Mouse (Mus musculus): ENCODE results near the gene Acss1. TPM values are rescaled to one million over a fixed set of nuclear protein-coding genes. Genes with fewer than 3 reads are reported as not detected.

The Acss1 gene
- total RNA-seq (2021), result 10 to 100 TPM; 19.9 to 26.2 TPM
- long read RNA-seq, experiment 1, transcript Acss1-201 (14 exons, 3,618 nt), result major isoform, 31 of 33 reads
- long read RNA-seq, experiment 1, partial matches to known transcripts, result 0 of 33 reads
- long read RNA-seq, experiment 1, other reads (novel, unspliced or antisense), result 2 of 33 reads
- long read RNA-seq, experiment 2, transcript Acss1-201 (14 exons, 3,618 nt), result major isoform, 24 of 29 reads
- long read RNA-seq, experiment 2, partial matches to known transcripts, result 3 of 29 reads
- long read RNA-seq, experiment 2, other reads (novel, unspliced or antisense), result 2 of 29 reads

DNA sequence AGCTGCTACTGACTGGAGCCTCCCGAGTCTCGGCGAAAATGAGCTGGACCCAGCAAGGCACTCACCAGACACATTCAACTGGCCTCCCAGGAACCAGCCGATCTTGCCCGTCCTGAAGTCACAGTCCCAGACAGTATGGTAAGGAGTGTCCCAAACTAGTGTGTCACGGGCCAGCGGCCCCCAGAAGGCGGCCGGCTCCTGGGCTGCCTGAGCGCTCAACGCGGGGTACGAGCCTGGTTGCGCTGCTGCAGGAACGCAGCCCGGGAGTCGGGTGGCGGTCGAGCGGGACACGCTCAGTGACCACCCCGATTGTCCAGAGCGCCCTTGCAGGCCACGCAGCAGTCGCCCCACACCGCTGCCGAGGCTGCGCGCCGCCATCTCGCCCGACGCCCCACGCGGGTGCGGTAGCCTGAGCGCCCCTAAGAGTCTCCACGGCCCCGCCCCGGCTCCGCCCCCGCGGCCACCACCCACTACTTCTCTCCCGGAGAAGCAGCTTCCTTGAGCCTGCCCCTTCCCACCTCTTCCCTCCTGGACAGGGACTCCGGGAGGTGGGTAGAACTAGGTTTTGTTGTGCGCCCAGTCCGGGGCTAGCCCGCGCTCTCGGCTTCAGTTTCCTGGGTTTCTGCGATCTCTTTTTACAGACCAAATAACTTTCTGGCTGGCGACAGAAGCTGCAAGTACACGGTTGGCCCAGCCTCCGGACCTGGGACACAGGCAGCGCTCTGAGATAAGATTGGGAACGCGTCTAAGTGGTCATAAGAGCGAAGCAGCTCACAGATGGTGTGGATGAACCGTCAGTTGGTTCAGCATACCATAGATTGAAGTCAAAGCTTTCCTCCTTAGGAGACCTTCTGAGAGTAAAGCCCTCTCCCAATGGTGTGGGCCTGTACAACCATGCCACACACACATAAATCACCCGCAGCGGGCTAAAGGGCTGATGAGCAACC, at the start of gene Acss1:
Gene Acss1 (minus strand): TSS at position 681 of the 947 bp plus-strand sequence.
- peak; percentile 67 for DNase-seq (ENCODE audit: low spot score)

DNA sequence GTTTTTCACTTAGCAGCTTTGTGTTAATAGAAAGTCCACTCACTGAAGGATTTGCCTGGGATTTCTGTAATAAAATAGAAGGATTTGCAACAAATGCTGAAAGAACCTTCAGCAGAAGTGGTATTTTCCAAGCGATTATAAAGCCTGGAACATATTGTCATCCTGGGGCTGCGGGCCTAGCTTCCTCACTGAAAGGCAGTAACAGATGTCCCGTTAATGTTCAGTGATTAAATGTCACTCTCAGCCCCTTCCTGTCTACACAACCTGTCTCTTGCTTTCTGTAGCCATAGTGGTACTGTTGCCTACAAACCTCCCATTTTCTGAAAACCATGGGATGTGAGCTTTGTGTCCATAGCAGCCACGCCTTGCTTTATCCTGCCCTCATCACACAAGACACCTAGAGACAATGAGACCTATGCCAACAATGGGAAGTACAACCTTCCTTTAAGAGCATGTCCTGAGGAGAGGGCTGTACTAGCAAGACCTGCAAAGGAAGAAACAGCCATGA, 43.9 kb upstream of the Acss1 start:
- no peak for DNase-seq (ENCODE audit: low spot score)

DNA sequence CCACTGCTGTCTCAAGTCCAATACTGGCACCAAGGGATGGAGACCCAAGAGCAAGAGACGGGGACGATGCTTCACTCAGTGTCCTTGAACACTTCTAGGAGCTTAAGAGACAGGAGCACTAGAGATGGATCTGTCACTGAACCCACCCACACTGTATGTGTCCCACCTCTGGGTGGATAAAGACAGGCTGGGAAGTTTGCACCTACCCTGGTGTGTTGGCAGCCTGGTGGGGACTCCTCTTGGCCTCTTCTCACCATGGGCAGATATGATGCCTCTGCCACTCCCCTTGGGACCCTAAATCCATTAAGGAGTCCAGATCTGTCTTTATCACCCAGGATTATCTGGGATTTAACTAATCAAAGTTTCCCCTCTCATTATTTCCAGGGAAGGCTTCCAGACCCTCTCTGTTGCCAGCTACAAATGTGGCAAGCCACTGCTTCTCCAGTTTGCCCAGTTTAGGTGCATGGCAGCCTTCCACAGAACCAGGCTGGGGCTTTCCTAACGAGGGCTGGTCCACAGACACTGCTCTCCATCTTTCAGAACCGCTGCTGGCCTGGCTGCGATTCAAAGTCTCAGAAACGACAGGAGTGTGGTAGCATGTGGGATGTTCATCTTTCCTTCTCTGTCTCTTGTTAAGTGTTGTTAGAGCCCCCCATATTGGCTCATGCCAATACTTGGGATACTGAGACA, 23.3 kb upstream of the Acss1 start:
- DNase-seq (ENCODE audit: low spot score), result no peak

DNA sequence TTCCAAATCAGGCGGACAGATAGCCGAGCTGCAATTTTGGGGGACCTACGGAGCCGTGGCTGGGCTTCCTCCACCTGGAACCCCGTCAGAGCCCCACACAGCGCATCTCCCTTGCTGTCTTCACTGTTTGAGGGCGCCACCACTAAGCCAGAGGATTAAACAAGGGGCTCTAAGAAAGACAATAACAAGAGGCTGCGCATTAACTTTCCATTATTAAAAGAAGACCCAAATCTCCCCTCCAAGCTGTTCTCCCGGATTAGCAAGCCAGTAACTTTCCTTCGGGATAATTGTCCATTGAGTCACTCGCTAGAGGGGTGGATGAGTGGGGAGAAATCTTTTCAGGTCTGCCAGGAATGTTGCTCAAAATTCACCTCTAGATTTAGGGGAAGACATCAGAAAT, 21.9 kb upstream of the Acss1 start:
- DNase-seq (ENCODE audit: low spot score), result no peak

DNA sequence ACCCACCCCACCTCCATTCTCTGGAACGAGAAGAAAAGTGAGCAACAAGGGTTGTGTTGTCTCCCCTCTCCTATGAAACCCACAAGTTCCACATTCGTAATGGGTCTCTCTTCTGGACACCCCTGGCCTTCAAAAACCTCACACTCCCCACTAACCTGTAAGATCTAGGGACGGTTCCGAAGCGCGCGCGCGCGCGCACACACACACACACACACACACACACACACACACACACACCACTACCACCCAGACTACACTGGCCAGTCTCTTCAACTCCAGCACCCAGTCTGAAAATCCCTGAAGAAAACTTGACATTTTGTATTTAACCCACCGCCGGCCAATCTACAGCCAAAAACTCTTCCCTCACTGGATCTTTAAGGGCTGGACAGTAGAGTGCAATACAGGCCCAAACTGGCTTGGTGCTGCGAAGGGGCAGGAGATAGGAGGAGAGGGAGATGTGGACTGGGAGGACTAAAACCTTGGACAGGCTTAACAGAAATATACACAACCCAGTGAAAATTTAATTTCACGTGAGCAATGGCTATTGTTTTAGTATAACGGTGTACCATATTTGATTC, 21.0 kb upstream of the Acss1 start, which contains the start of gene Vsx1:
Gene Vsx1 (minus strand): TSS at position 138 of the 578 bp plus-strand sequence.
- no peak for DNase-seq (ENCODE audit: low spot score)

DNA sequence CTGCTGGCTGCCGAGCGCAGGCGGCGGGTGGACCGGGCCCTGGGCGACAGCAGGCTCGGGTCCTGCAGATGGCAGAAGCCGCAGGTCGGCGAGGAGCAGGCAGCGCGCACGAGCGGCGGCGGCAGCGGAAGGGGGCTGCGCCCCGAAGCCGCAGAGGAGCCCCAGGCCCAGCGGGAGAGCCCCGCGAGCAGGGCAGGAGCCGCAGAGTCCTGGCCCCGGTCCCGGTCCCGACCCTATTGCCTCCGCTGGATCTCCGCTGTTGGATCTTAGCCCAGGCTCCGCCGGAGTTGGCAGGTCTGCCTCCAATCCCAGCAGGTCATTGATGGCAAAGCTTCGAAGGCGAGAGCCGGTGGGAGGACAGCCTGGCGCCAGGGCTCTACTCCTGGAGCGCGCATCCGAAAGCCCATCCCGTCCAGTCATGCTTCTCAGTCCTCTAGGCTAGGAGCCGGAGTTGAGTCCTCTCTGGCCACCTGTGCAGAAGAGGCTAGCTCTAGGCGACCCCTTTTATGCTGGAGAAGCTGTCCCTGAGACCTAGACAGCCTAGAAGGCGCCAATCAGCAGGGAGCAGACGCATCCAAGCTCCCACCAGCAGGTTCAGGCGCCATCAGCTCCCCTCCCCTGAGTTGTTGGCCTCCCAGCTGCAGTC, 20.4 kb upstream of the Acss1 start:
- DNase-seq (ENCODE audit: low spot score), result peak; percentile 28

DNA sequence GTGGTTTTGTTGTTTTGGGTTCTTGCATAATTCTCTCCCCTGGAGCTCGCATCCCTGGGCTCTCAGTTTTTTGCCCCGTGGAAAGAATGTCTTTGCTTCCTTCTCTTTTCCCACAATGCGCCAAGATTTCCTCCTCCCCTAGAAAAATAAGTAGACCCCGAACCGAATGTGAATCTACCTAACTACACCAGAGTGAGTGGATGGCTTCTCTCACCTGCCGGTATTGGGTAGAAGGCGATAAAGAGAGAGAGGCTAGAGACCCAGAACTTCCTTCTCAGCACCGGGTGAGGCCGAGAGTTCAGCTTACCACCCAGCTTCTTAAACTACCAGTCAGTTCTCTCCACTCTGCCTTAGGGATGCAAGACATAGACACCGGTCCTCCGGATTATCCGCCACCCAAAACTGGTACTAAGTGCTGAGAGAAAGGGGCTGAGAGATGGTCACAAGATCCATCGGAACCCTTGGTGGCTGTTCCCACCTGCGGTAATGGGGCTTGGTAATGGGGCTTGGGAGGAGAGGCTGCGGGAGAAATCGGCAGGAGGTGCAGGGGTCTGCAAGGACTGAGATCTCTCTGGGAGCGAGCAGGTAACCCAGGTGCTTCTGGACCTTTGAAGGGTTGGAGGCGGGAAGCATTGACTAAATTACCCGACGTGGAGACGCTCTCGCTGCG, 19.7 kb upstream of the Acss1 start:
- no peak for DNase-seq (ENCODE audit: low spot score)

DNA sequence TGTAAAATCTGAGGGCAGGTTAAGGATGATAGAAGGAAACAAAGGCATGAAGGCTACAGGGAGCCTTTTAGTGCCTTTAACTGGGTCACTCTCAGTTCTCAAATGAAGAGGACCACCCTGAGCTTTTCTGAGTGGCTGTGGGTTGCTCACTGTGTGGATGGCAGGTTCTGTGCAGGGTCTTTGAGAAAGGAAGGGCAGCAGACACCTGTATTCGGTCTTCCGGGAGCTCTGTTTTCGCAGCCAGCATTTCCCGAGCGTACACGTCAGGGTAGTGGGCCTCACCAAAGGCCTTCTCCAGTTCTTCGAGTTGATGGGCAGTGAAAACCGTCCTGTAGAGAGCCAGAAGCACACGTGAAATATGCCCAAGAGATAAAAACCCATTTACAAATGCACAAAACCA, 17.1 kb upstream of the Acss1 start:
- DNase-seq (ENCODE audit: low spot score), result no peak

DNA sequence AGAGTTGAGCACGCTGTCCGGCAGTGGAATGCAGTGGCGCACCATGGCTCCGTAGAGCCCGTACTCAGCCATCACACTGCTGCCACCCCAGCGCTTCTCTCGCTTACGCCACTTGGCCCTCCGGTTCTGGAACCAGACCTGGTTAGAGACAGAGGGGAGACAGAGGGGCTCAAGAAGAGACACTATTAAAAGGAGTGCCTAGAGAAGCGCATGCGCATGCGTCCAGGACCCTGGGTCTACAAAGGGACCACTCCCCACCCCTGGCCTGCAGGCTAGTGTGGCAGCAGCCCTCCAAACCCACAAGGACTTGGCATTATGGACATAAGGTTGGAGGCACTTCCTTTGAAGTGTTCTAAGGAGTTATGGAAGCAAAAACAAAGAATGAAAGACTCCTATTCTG, 16.2 kb upstream of the Acss1 start:
- DNase-seq (ENCODE audit: low spot score), result no peak

DNA sequence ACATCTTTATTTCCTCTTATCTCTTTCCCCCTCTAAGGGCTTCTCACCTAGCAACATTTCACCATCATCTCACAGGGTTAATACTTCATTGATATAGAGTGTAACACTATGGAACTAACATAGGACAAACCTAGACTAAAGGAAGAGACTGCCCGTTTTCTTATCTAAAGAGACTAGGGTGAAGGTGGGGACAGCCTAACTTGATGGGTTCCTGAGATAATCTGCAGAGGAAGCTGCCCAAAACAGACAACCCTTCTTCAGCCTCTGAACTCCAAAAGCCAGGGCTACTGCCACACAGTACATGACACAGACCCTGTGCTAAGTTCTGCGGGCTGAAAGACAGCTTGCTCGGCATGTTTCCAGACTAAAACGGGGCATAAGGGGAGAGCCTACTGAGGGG, 13.3 kb upstream of the Acss1 start:
- DNase-seq (ENCODE audit: low spot score), result no peak

DNA sequence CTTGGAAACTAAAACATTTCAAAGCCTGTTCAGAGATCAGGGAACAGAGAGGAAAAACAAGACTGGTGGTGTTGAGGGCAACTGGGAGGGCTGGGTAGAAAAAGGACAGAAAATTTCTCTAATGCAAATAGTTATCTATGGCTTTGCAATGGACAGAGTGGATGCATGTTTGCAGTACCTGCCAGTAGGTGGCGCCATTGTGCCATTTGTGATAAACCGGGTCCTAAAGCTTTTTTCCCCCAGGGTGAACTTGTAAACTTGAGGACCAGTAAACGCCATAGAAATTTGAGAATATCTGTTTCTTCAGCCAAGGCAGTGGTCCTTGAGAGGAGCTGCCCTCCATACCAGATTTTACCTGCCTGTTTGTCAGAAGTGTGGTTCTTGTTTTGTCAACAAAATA, 10.1 kb upstream of the Acss1 start:
- peak; percentile 66 for DNase-seq (ENCODE audit: low spot score)

DNA sequence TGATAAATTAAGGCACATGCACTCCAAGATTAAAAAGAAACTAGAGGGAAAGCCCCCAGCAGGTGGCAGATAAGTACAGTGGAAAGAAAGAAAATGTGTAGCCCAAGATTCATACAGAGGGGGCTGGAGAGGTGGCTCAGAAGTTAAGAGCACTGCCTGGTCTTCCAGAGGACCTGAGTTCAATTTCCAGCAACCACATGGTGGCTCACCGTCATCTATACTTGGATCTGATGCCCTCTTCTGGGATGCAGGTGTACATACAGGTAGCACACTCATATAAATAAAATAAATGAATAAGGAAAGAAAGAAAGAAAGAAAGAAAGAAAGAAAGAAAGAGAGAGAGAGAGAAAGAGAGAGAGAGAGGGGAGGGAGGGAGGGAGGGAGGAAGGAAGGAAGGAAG, 7.2 kb upstream of the Acss1 start:
- no peak for DNase-seq (ENCODE audit: low spot score)

DNA sequence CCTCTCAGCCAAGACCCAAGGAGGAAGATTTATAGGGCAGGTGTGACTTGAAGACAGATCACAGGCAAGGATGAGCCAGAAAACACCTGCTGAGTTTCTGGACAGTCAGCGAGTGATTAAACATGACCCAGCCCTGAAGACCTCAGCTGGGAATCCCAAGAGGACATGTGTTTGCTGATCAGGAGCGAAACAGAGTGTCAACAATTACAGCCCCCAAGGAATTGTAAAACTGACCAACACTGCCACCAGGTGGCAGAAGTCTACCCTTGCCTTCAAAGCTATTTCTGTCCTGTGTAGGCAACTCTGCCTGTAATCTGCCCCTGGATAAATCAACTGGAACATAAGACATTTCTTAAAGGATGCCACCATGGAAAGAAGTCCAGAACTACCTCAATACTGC, 6.6 kb upstream of the Acss1 start:
- peak; percentile 68 for DNase-seq (ENCODE audit: low spot score)

DNA sequence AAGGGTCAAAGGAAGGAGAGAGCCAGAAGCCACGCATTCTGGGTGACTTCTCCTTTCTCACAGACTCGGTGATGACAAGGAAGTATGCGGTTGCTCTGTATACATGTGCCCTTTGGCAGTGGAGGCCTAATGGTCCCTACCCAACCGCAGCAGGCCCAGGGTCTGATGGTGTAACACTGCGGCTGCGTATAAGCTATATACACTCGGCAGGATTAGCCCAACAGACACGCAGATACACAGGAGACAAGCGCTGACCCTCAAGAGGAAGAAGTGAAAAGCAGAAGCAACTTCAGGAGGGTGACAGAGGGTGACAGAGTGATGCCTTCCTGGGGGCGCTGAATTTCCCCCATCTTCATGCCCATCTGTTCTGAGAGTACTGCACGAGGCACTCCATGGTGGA, 5.6 kb upstream of the Acss1 start:
- DNase-seq (ENCODE audit: low spot score), result no peak

DNA sequence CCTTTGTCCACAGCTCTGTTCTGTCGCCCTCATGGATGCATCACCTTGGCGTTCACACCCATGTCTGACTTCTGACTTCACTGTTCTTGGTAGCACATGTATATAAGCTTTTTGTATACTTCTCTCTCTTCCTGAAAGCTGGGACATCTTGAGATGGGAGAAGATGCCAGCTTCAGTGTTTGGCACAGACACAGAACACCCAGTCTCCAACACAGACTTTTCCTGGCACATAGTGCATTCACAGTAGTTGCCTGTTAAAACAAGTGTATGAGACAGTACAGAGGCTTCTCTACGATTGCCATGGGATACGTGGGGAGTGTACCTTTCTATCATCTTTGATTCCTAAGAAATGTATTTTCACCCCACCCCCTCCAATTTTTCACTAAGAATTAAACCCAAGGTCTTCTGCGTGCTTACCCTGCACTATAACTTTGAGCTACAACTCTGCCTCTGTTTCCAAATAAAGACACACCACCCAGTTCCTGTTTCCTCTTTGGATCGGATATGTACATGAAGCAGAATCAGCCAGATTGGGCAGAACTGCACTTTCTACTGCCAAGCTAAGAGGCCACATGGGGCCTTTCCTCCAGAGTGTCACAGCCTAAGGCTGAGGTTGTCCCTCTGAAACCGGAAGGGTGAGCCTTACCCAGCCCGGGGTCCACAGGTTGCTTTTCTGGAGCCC, 3.5 kb upstream of the Acss1 start:
- DNase-seq (ENCODE audit: low spot score), result no peak

DNA sequence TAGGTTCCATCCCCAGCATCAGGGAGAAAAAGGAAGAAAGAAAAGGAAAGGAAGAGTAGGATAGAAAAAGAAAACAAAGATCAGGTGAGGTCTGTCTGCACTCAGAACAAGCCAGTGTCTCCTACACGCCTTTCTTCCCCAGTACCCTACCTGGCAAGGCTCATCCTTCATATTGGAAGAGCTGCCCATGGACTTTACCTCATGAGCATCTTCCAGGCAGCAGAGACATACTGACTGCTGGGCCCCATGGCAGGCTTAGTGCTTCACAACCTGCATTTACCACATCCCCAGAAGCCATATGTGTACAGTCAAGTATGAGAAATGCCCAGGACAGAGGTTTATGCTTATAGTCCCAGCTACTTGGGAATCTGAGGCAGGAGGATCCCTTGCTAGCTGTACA, 2.6 kb upstream of the Acss1 start:
- no peak for DNase-seq (ENCODE audit: low spot score)

DNA sequence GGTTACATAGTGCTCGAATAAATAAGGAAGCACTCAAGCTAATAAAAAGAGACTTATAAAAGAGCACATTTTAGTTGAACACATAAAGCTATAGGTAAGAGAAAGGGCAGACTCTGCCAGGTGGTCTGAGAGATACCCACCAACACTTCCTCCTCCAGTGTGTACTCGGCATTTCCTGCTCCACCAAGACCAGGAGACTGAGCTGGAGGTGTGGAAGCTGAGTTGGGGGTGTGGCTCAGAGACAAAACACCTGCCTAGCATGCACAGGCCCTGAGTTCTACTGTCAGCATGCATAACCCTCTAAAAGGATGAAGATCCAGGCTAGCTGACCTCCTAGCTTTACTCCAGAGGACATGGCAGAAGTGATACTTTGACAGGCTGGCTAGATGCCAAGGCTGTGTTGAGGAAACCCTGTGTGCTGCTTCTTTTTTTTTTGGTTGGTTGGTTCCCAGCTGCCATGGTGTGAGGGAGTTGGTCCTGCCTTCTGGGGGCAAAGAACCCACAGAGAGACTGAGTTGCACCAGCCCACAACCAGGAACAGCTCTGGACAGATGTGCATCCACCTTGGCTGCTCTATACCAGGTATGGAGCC, 1.2 kb upstream of the Acss1 start:
- DNase-seq (ENCODE audit: low spot score), result no peak

DNA sequence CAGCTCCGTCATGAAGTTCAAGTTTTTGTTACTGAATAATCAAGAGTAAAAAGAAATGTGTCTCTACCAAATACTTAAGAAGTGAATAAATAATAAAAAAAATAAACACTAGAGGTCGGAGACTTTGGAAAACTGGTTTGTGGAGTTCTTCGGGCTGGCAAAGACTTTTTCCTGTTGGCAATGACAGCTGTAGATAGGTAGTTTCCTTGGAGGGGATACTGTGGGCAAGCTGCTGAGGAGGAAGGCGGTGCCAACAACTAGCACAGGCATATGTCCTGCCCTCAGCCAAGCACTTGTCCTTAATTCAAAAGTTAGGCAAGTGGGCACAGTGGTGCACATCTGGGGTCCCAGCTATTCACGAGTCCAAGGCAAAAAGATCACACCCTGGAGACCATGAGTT, 656 bp upstream of the Acss1 start:
- no peak for DNase-seq (ENCODE audit: low spot score)

DNA sequence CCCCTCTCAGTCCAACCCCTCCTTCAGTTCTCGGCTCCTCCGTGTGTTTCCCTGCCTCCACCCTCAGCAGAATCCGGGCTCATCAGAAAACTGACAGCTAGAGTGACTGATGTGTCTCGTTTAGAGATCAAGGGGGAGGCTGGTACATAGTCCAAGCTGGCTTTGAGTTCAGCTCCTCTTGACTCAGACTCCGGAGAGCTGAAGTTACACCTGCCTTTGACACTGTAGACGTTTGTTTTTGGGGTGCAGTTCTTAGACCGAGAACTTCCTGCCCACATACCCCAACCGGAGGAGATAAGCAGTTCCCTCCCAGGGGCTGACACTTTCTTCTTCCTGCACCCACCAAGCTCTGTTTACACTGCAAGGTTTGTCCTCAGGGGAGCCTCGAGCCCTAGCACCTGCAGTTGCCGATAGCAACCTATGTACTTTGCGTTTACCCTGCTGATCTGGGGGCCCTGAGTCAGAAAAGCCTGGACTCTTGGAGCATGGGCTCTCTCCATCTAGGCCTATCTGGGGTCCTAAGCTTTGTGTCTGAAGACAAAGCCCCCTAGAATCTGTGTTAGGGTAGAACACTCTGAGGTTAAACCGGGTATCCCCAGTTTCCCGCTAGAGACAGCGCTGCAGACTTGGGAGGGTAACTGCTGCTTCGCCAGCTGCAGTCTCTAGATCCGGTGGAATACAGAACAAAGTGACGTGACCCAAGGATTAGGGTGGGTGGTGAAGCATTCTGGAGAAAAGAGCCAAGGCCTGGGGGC, 1.1 kb downstream of the Acss1 start:
- no peak for DNase-seq (ENCODE audit: low spot score)
